Mouse (Mus musculus): Measurements from ENCODE around the gene Yod1. TPM values are rescaled to one million over a fixed set of nuclear protein-coding genes. Genes with fewer than 3 reads are reported as not detected.

The Yod1 gene
- polyA plus RNA-seq, 1 experiment, result 11.2 TPM

GRCm38 (mm10) chr1:130701976-130702375 is 15.2 kb upstream of the Yod1 start:
- Histone ChIP-seq H3K27me3 (ENCODE audit: control insufficient read depth, insufficient read depth, low read length) (no peaks in the 10 kb centered on the region), H3K27ac (ENCODE audit: control insufficient read depth, insufficient read depth, low read depth, low read length) (no peak overlapping the region), H3K4me1 (ENCODE audit: control insufficient read depth, insufficient read depth, low read length) (no peaks in the 10 kb centered on the region), H3K4me3 (ENCODE audit: control insufficient read depth, low read depth, low read length) (no peak overlapping the region), H3K36me3 (ENCODE audit: control insufficient read depth, insufficient read depth, low read length) (peaks cover 6% of the 10 kb centered on the region)
- TF ChIP-seq CTCF (IDR thresholded peaks at IDR 0.05; ENCODE audit: control insufficient read depth, insufficient read depth, insufficient replicate concordance, low read depth, low read length) (no peak), POLR2A (IDR thresholded peaks at IDR 0.05; ENCODE audit: control insufficient read depth, low read depth, low read length) (no peak)

DNA sequence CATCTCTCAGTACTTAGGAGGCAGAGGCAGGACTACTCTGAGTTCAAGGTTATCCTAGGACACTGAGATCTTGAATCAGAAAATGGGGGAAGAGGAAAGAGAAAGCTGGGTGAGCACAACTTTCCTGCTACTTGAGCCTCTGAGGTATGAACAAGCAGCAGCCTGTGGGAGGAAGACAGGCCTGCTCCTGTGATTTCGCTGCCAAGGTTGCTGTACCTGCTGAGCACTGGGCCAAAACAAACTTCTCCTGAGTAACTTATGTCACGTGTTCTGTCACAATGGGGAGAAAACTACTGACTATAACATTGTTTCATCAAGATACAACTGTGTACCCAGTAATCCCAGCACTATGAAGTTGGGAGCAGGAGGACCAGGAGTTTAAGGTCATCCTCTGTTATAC is 13.5 kb upstream of the Yod1 start:
- Histone ChIP-seq H3K27me3 (ENCODE audit: control insufficient read depth, insufficient read depth, low read length) (no peaks in the 10 kb centered on the region), H3K27ac (ENCODE audit: control insufficient read depth, insufficient read depth, low read depth, low read length) (no peak overlapping the region; the same call in 1 of the 2 replicates), H3K36me3 (ENCODE audit: control insufficient read depth, insufficient read depth, low read length) (peaks cover 6% of the 10 kb centered on the region), H3K4me1 (ENCODE audit: control insufficient read depth, insufficient read depth, low read length) (no peaks in the 10 kb centered on the region), H3K4me3 (ENCODE audit: control insufficient read depth, low read depth, low read length) (no peak overlapping the region)
- TF ChIP-seq CTCF (IDR thresholded peaks at IDR 0.05; ENCODE audit: control insufficient read depth, insufficient read depth, insufficient replicate concordance, low read depth, low read length) (no peak), POLR2A (IDR thresholded peaks at IDR 0.05; ENCODE audit: control insufficient read depth, low read depth, low read length) (no peak)

GRCm38 (mm10) chr1:130710283-130711080 is 6.6 kb upstream of the Yod1 start:
- Histone ChIP-seq H3K36me3 (ENCODE audit: control insufficient read depth, insufficient read depth, low read length) (peaks cover 4% of the 10 kb centered on the region), H3K27me3 (ENCODE audit: control insufficient read depth, insufficient read depth, low read length) (no peaks in the 10 kb centered on the region), H3K27ac (ENCODE audit: control insufficient read depth, insufficient read depth, low read depth, low read length) (no peak overlapping the region), H3K4me1 (ENCODE audit: control insufficient read depth, insufficient read depth, low read length) (no peaks in the 10 kb centered on the region; the same call in 1 of the 2 replicates), H3K4me3 (ENCODE audit: control insufficient read depth, low read depth, low read length) (no peak overlapping the region)
- TF ChIP-seq CTCF (IDR thresholded peaks at IDR 0.05; ENCODE audit: control insufficient read depth, insufficient read depth, insufficient replicate concordance, low read depth, low read length) (no peak), POLR2A (IDR thresholded peaks at IDR 0.05; ENCODE audit: control insufficient read depth, low read depth, low read length) (no peak)

GRCm38 (mm10) chr1:130714046-130714445 is 3.1 kb upstream of the Yod1 start:
- Histone ChIP-seq H3K4me3 (ENCODE audit: control insufficient read depth, low read depth, low read length) (no peak overlapping the region), H3K36me3 (ENCODE audit: control insufficient read depth, insufficient read depth, low read length) (peaks cover 3% of the 10 kb centered on the region; the same call in 1 of the 2 replicates), H3K27me3 (ENCODE audit: control insufficient read depth, insufficient read depth, low read length) (no peaks in the 10 kb centered on the region), H3K27ac (ENCODE audit: control insufficient read depth, insufficient read depth, low read depth, low read length) (no peak overlapping the region), H3K4me1 (ENCODE audit: control insufficient read depth, insufficient read depth, low read length) (no peaks in the 10 kb centered on the region; the same call in 1 of the 2 replicates)
- TF ChIP-seq CTCF (IDR thresholded peaks at IDR 0.05; ENCODE audit: control insufficient read depth, insufficient read depth, insufficient replicate concordance, low read depth, low read length) (no peak), POLR2A (IDR thresholded peaks at IDR 0.05; ENCODE audit: control insufficient read depth, low read depth, low read length) (no peak)

DNA sequence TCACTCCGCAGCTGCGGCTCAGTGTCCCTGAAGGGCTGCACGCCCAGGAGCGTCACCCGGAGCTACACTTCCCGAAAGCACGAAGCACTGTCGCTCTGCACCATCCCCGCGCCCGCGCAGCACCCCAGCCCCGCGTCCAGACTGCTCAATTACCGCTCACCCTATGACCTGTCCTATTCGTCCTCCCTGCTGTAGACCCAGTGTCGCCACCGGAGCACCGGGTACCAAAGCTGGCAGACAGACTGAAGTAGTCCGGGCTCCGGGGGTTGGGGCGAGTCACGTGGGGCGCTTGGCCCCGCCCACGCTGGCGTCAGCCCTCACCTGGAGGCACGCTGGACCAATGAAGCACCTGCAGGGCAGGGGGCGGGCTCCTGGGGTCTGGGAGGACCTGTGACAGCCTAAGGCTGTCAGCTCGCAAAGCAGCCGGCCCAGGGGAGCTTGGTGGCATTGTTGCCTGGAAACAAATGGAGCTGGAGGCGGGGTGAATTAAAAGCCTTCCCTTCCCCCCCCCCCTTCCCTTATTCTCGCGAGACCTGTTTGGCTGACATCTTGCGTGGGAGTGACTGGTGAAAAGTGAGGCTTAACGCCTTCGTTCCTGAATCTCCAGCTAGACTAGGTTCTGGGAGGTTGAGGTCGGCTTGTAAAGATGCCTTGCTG is 1.4 kb upstream of the Yod1 start, which contains the start of gene Gm29427:
Gene Gm29427, minus strand, starts transcription at position 239 of the 657 bp plus-strand sequence.
- Histone ChIP-seq H3K4me1 (ENCODE audit: control insufficient read depth, insufficient read depth, low read length) (no peaks in the 10 kb centered on the region), H3K36me3 (ENCODE audit: control insufficient read depth, insufficient read depth, low read length) (peaks cover 3% of the 10 kb centered on the region; the same call in 1 of the 2 replicates), H3K4me3 (ENCODE audit: control insufficient read depth, low read depth, low read length) (peak within 1 kb of the TSS; percentile 93)

GRCm38 (mm10) chr1:130716218-130716512 is 962 bp upstream of the Yod1 start:
- peak overlapping the region; percentile 93 for H3K4me3 ChIP-seq (ENCODE audit: control insufficient read depth, low read depth, low read length)
- TF ChIP-seq CTCF (IDR thresholded peaks at IDR 0.05; ENCODE audit: control insufficient read depth, insufficient read depth, insufficient replicate concordance, low read depth, low read length) (no peak), POLR2A (IDR thresholded peaks at IDR 0.05; ENCODE audit: control insufficient read depth, low read depth, low read length) (no peak)
- no peaks in the 10 kb centered on the region for H3K4me1 ChIP-seq (ENCODE audit: control insufficient read depth, insufficient read depth, low read length)
- peak overlapping the region; percentile 88 for H3K27ac ChIP-seq (ENCODE audit: control insufficient read depth, insufficient read depth, low read depth, low read length)
- no peaks in the 10 kb centered on the region for H3K27me3 ChIP-seq (ENCODE audit: control insufficient read depth, insufficient read depth, low read length)
- peaks cover 3% of the 10 kb centered on the region; the same call in 1 of the 2 replicates for H3K36me3 ChIP-seq (ENCODE audit: control insufficient read depth, insufficient read depth, low read length)

More for the DNA sequence above, 1.4 kb upstream of the Yod1 start, which contains the start of gene Gm29427:
- TF ChIP-seq CTCF (IDR thresholded peaks at IDR 0.05; ENCODE audit: control insufficient read depth, insufficient read depth, insufficient replicate concordance, low read depth, low read length) (no peak), POLR2A (IDR thresholded peaks at IDR 0.05; ENCODE audit: control insufficient read depth, low read depth, low read length) (peak; percentile 40)
- H3K27me3 ChIP-seq (ENCODE audit: control insufficient read depth, insufficient read depth, low read length), result no peaks in the 10 kb centered on the region
- peak within 1 kb of the TSS; percentile 88 for H3K27ac ChIP-seq (ENCODE audit: control insufficient read depth, insufficient read depth, low read depth, low read length)

All from testis, adult 2 months (tissue).